Mouse (Mus musculus) kidney, embryonic 14.5 days (tissue): ENCODE measurements at regions not wholly inside any gene's neighbourhood (a gene's known extent, or its start where the extent isn't known, plus 50 kb on each side); places are given as distances from the start of the nearest gene placed in this dataset.

Experiments used
- ATAC-seq: fragments of 200-750 bp; cut with Nextera tagmentation; 2 replicates; pipeline ENCODE4 v1.8.0; 2017; ENCODE audit warnings: moderate number of reproducible peaks, mild to moderate bottlenecking, moderate TSS enrichment, moderate library complexity; ENCODE audit not compliant: low FRiP score, low TSS enrichment
- H3K27ac ChIP-seq: fragments of 300-500 bp; sonication (generic); 2 replicates; pipeline ENCODE4 v1.5.1; 2014; ENCODE audit warnings: low read depth, mild to moderate bottlenecking, low read length, moderate library complexity, mixed read lengths
- H3K27me3 ChIP-seq: fragments of 300-500 bp; sonication (generic); 2 replicates; pipeline ENCODE4 v1.6.1; 2014; ENCODE audit warnings: mild to moderate bottlenecking, low read length; ENCODE audit not compliant: control insufficient read depth, insufficient read depth
- H3K36me3 ChIP-seq: fragments of 300-500 bp; sonication (generic); 2 replicates; pipeline ENCODE4 v1.6.1; 2014; ENCODE audit warnings: low read length, mixed read lengths; ENCODE audit not compliant: control insufficient read depth, insufficient read depth
- H3K4me1 ChIP-seq: fragments of 300-500 bp; sonication (generic); 2 replicates; pipeline ENCODE4 v1.6.1; 2014; ENCODE audit warnings: low read length, mixed read lengths; ENCODE audit not compliant: control insufficient read depth, insufficient read depth
- H3K4me2 ChIP-seq: fragments of 300-500 bp; sonication (generic); replicated peaks from 2 replicates; pipeline ENCODE4 v1.6.1; 2014; ENCODE audit warnings: low read depth, mild to moderate bottlenecking, low read length
- H3K4me3 ChIP-seq: fragments of 300-500 bp; sonication (generic); 2 replicates; pipeline ENCODE4 v1.5.1; 2014; ENCODE audit warnings: mild to moderate bottlenecking, low read length
- H3K9ac ChIP-seq: fragments of 300-500 bp; sonication (generic); 2 replicates; pipeline ENCODE4 v1.6.1; 2014; ENCODE audit warnings: low read depth, mild to moderate bottlenecking, low read length, moderate library complexity
- H3K9me3 ChIP-seq: fragments of 300-500 bp; sonication (generic); 2 replicates; pipeline ENCODE4 v1.6.1; 2016; ENCODE audit warnings: low read length; ENCODE audit not compliant: control insufficient read depth
- WGBS: fragments of 180-500 bp; shearing (Covaris S2); extraction: QIAGEN DNeasy Blood & Tissue Kit; methylation state at CpG from one replicate; pipeline ENCODE4 v1.1.7; 2014; 5-methylcytosine and 5-hydroxymethylcytosine counted together

DNA sequence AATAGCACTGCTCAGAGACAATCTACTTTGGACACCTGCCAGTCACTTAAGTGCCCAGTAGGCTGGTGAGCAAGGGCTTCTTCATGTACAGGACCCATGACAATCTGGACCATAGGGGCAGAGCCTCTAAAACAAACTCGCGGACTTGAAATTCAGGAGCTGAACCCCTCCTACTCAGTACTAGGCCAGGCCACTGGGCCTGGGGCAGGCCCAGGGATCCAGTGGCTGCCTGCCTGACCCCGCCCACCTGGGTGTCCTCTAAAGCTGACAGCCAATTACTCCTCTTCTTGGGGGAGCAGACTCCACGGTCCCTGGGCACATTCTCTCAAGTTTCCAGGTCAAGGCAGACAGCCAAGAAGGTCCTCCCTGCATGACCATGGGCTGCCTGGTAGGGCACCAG lies 78.3 kb upstream of the A730046J19Rik start:
- peak; percentile 66; the same call in 1 of the 2 replicates for ATAC-seq
- Histone ChIP-seq H3K4me2 (no peak overlapping the region), H3K4me1 (no peaks in the 10 kb centered on the region), H3K36me3 (no peaks in the 10 kb centered on the region), H3K27me3 (no peaks in the 10 kb centered on the region), H3K9me3 (no peaks in the 10 kb centered on the region), H3K27ac (no peak overlapping the region), H3K9ac (no peak overlapping the region), H3K4me3 (no peak overlapping the region)
- WGBS, result 69% methylated on average over 4 of the region's 4 CpGs

DNA sequence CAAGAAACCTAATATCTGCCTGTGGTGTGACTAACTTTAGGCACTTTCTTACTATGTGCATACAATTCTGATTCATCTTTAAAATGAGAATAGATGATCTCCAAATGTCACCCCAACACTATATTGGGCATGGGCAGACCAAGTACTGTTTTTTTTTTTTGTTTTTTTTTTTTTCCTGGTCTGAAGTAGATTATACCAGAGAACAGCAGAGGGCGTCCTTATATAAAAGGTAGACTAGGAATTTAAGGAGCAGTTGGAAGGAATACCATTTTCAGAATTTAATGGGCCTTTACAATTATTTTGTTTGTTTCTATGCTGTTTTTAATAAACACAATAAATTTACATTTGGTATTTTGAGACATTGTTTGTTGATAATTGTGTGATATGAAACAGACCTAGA lies 72.3 kb upstream of the A730046J19Rik start:
- Histone ChIP-seq H3K4me2 (no peak overlapping the region), H3K9me3 (no peaks in the 10 kb centered on the region), H3K36me3 (no peaks in the 10 kb centered on the region), H3K4me1 (no peaks in the 10 kb centered on the region), H3K27ac (no peak overlapping the region), H3K9ac (no peak overlapping the region), H3K27me3 (no peaks in the 10 kb centered on the region), H3K4me3 (no peak overlapping the region)
- ATAC-seq, result no peak
- 30% methylated on average over 1 of the region's 1 CpGs for WGBS

GRCm38 (mm10) chrX:144098200-144098599 lies 55.3 kb upstream of the A730046J19Rik start:
- ATAC-seq, result peak; percentile 46; the same call in 1 of the 2 replicates
- Histone ChIP-seq H3K36me3 (no peaks in the 10 kb centered on the region), H3K27ac (no peak overlapping the region), H3K4me1 (no peaks in the 10 kb centered on the region), H3K4me2 (no peak overlapping the region), H3K27me3 (no peaks in the 10 kb centered on the region), H3K9ac (no peak overlapping the region), H3K9me3 (no peaks in the 10 kb centered on the region), H3K4me3 (no peak overlapping the region)
- 47% methylated on average over 3 of the region's 3 CpGs for WGBS
